13 mouse cellular contexts compared by ENCODE assay signal in genomic region chr11:27833736-27834135, GRCm38 (mm10).
"Had no signal": no experiment of that assay in that cellular context is flagged by ENCODE, and none has a peak within 500 bp of the region (broad histone marks: within the 10 kb centered on the region; RNA-seq: fewer than 3 reads in every experiment).

No protein-coding gene starts in this region.

- H3K27me3 ChIP-seq: limb, embryonic 15.5 days; liver, embryonic 12.5 days; lung, embryonic 15.5 days; midbrain, embryonic 13.5 days had no signal

- H3K27ac ChIP-seq: left cerebral cortex, adult 2 months; limb, embryonic 15.5 days; liver, embryonic 12.5 days; lung, embryonic 15.5 days; midbrain, embryonic 13.5 days; stomach, postnatal 0 days had no signal

- H3K4me1 ChIP-seq: limb, embryonic 15.5 days; liver, embryonic 12.5 days; lung, embryonic 15.5 days; midbrain, embryonic 13.5 days had no signal

- H3K36me3 ChIP-seq: limb, embryonic 15.5 days; liver, embryonic 12.5 days; lung, embryonic 15.5 days; midbrain, embryonic 13.5 days had no signal

- H3K9me3 ChIP-seq: limb, embryonic 15.5 days; liver, embryonic 12.5 days; lung, embryonic 15.5 days; midbrain, embryonic 13.5 days had no signal

- DNase-seq: kidney, adult 11 months; kidney, adult 9 months; kidney, postnatal 10 days; kidney, postnatal 4 days; right cerebral cortex, adult 18-20 months; right cerebral cortex, postnatal 25 days; thymus, postnatal 4 days had no signal

- H3K4me3 ChIP-seq: left cerebral cortex, adult 2 months; limb, embryonic 15.5 days; liver, embryonic 12.5 days; lung, embryonic 15.5 days; midbrain, embryonic 13.5 days had no signal
